Mouse (Mus musculus): ENCODE results near the gene Styxl1. TPM values are rescaled to one million over a fixed set of nuclear protein-coding genes. Genes with fewer than 3 reads are reported as not detected.

Gene Styxl1
- polyA plus RNA-seq, 1 experiment from 2014 or later = 0.14 TPM

DNA sequence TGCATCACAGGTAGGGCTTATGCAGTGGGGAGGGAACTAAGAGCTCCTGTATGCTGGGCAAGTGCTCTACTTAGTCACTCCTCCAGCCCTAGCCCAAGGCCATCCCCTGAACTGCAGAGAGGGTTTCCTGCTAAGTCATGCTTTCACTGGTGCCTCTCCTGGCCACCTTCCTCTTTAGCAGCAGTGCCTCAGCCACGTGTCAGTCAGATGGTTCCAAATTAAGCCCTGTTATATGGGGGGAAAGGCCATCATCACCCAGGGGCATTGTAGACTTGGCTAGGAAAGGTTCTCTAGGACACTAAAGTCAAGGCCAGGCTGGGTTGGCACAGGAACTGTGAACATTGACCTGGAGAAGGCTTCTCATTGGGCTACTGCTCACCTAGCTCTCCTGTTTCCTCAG, 70.3 kb downstream of the Styxl1 start:
- 39% methylated on average over 1 of the region's 1 CpGs for WGBS
- Histone ChIP-seq H3K27me3 (no peaks in the 10 kb centered on the region), H3K4me3 (no peak overlapping the region), H3K9ac (no peak overlapping the region), H3K4me2 (no peak overlapping the region), H3K36me3 (peaks cover 17% of the 10 kb centered on the region), H3K9me3 (no peaks in the 10 kb centered on the region), H3K27ac (no peak overlapping the region), H3K4me1 (no peaks in the 10 kb centered on the region)
- ATAC-seq (ENCODE audit: insufficient number of reproducible peaks, low FRiP score, low TSS enrichment, low read depth) = no peak

DNA sequence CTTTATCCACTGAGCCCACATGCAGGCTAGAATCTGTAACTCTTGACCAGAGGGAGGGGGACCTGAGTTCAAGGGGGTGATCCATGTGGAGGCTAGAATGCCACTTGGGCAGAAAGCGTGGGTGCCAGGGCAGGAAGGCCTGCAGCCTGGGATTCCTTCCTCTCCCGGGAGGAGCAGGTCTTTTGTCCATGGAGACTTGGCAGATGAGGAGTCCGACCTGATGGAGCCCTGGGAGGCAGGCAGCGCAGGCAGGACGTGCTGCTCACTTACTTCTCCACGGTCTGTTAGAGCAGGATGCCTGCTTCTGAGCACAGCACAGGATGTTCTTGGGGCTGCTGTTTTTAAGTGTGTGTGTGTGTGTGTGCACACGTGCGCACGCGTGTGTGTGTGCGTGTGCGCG, 71.1 kb downstream of the Styxl1 start:
- Histone ChIP-seq H3K27me3 (no peaks in the 10 kb centered on the region), H3K36me3 (peaks cover 24% of the 10 kb centered on the region), H3K4me2 (no peak overlapping the region), H3K9ac (no peak overlapping the region), H3K27ac (no peak overlapping the region), H3K4me1 (no peaks in the 10 kb centered on the region), H3K9me3 (no peaks in the 10 kb centered on the region), H3K4me3 (no peak overlapping the region)
- WGBS = 97% methylated on average over 13 of the region's 13 CpGs
- ATAC-seq (ENCODE audit: insufficient number of reproducible peaks, low FRiP score, low TSS enrichment, low read depth) = no peak

DNA sequence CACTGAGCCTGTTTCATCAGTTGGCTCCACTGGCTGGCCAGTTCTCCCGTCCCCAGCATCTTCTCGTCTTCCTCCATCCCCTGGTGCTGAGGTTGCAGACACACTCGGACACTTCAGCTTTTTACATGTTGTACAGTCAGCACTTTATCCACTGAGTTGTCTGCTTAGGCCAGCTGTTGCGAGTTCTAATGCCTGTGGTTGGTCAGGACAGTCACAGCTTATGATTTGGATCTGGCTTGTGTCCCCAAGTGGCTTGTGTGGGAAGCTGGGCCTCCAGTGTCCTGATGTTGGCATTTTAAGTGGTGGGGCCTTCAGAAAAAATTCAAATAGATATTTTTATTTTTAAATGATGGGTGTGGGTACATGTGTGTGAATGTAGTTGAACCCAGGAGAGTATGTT, 72.8 kb downstream of the Styxl1 start:
- Histone ChIP-seq H3K4me2 (no peak overlapping the region), H3K27ac (no peak overlapping the region), H3K4me3 (no peak overlapping the region), H3K9me3 (no peaks in the 10 kb centered on the region), H3K9ac (no peak overlapping the region), H3K36me3 (peaks cover 24% of the 10 kb centered on the region), H3K27me3 (no peaks in the 10 kb centered on the region), H3K4me1 (no peaks in the 10 kb centered on the region)
- ATAC-seq (ENCODE audit: insufficient number of reproducible peaks, low FRiP score, low TSS enrichment, low read depth) = no peak
- WGBS = 91% methylated on average over 4 of the region's 4 CpGs

DNA sequence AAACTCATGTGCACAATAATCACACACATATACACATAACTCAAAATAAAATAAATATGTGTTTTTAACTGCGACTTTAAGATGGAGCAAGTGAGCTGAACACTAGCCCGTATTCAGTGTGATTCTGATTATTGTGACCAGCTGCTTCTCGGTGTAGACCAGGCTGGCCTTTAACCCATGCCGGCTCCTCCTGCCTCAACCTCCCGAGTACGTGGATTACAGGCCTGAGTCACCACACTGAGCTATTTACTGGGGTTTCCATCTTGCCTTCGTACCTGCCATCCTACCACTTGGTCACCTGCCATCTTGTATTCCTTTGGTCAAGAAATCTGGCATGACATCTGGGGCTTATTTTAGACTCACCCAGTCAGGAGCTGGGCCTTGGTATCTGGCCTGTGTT, 74.8 kb downstream of the Styxl1 start:
- Histone ChIP-seq H3K9ac (no peak overlapping the region), H3K27me3 (no peaks in the 10 kb centered on the region), H3K27ac (no peak overlapping the region), H3K4me2 (no peak overlapping the region), H3K36me3 (peaks cover 32% of the 10 kb centered on the region), H3K4me3 (no peak overlapping the region), H3K9me3 (no peaks in the 10 kb centered on the region), H3K4me1 (no peaks in the 10 kb centered on the region)
- WGBS = 90% methylated on average over 7 of the region's 7 CpGs
- no peak for ATAC-seq (ENCODE audit: insufficient number of reproducible peaks, low FRiP score, low TSS enrichment, low read depth)

DNA sequence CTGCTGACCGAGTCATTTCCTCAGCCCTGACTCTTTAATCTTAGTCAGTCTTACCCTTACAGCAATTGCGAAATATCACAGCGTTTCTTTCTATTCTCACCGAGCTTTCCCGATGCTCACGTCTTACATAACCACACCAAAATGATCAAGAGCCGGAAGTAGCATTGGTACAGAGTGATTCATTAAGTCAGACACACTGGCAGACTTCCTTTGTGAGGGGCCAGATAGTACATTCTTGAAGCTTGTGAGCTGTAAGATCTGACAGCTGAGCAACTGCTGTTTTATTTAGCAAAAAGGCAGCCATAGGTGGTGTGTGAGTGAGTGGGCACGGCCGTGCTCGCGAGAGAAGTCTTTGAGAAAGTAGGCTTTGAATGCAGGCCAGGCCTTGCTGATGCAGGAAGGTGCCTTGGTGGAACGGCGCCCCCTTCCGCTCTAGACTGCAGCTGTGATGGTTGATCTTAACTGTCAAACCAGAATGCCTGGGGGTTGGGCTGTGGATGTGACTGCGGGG, 75.4 kb downstream of the Styxl1 start:
- no peak for ATAC-seq (ENCODE audit: insufficient number of reproducible peaks, low FRiP score, low TSS enrichment, low read depth)
- Histone ChIP-seq H3K4me3 (no peak overlapping the region), H3K9me3 (no peaks in the 10 kb centered on the region), H3K9ac (no peak overlapping the region), H3K4me2 (no peak overlapping the region), H3K27me3 (no peaks in the 10 kb centered on the region), H3K4me1 (no peaks in the 10 kb centered on the region), H3K36me3 (peaks cover 32% of the 10 kb centered on the region), H3K27ac (no peak overlapping the region)
- WGBS = 75% methylated on average over 15 of the region's 15 CpGs

DNA sequence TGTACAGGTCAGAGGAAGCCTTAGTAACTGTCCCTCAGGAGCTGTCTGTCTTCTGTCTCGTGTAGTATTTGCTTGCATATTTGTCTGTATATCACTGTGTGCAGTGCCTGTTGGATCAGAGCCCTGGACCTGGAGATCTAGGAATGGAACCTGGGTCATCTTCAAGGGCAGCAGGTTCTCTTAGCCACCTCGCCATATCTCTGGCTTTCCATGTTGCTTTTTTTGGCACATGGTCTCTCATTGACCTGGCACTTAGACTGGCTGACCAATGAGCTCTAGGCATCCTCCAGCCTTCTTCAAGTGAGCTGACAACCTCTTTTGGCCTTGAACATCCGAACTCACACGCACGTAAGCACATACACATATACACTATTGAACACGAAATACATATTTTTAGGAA, 76.0 kb downstream of the Styxl1 start:
- no peaks in the 10 kb centered on the region for H3K9me3 ChIP-seq
- H3K9ac ChIP-seq = no peak overlapping the region
- H3K36me3 ChIP-seq = peaks cover 27% of the 10 kb centered on the region
- no peak overlapping the region for H3K4me2 ChIP-seq
- H3K4me1 ChIP-seq = no peaks in the 10 kb centered on the region
- 89% methylated on average over 6 of the region's 6 CpGs for WGBS
- ATAC-seq (ENCODE audit: insufficient number of reproducible peaks, low FRiP score, low TSS enrichment, low read depth) = no peak
- H3K27ac ChIP-seq = no peak overlapping the region
- no peak overlapping the region for H3K4me3 ChIP-seq
- no peaks in the 10 kb centered on the region for H3K27me3 ChIP-seq

DNA sequence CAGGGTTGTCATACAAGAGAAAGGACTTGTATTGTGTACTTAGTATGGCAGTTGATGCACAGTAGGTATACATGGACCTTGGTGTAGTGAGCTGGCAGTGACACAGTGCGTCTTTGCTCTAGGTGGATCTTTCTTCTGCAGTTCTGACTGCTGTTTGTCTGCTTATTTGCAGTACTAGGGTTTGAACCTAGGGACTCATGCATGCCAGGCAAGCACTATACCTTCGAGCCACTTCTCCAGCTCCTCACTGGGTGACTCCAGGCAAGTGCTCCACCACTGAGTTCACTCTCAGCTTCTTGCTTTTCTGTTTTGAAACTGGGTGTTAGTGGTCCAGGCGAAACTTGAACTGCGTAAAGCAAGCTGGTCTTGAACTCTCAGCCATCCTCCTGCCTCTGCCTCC, 76.6 kb downstream of the Styxl1 start:
- no peak overlapping the region for H3K4me3 ChIP-seq
- no peaks in the 10 kb centered on the region for H3K27me3 ChIP-seq
- peaks cover 22% of the 10 kb centered on the region for H3K36me3 ChIP-seq
- H3K4me2 ChIP-seq = no peak overlapping the region
- no peak for ATAC-seq (ENCODE audit: insufficient number of reproducible peaks, low FRiP score, low TSS enrichment, low read depth)
- H3K9ac ChIP-seq = no peak overlapping the region
- H3K27ac ChIP-seq = no peak overlapping the region
- no peaks in the 10 kb centered on the region for H3K9me3 ChIP-seq
- WGBS = 93% methylated on average over 4 of the region's 4 CpGs
- no peaks in the 10 kb centered on the region for H3K4me1 ChIP-seq

DNA sequence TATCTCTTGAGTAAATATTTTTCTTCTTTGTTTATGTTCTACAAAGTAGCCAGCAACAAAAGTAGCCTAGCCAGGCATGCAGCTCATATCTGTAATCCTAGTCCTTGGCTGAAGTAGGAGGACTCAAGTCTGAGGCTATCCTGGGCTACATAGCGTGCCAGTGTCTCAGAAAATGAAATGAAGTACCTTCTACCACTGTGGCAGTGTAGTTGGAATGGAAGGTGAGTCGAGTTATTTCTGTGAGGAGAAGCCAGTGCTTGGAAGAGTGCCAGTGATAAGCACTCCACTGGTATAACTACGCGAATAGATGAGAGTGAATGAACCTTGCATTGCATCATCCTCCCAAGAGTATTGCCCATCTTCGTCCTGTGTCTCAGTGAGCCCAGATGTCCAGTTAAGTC, 80.5 kb downstream of the Styxl1 start:
- no peaks in the 10 kb centered on the region for H3K27me3 ChIP-seq
- no peak for ATAC-seq (ENCODE audit: insufficient number of reproducible peaks, low FRiP score, low TSS enrichment, low read depth)
- 0 out of 2 replicates have a peak, but pooled peaks cover 14% of the 10 kb centered on the region for H3K36me3 ChIP-seq
- no peak overlapping the region for H3K4me3 ChIP-seq
- WGBS = 87% methylated on average over 5 of the region's 5 CpGs
- no peak overlapping the region for H3K4me2 ChIP-seq
- no peak overlapping the region for H3K9ac ChIP-seq
- no peaks in the 10 kb centered on the region for H3K9me3 ChIP-seq
- H3K27ac ChIP-seq = no peak overlapping the region
- H3K4me1 ChIP-seq = peaks cover 9% of the 10 kb centered on the region; the same call in 1 of the 2 replicates

Small RNAs within 50 kb of the gene (microRNA-seq; reads per million reads assigned to microRNA genes)
- not detected for gene Mir7034

Other genes starting within 250 kb of the Styxl1 start
- 33.5 and 34.1 TPM in 2 replicates for gene Hip1, start 233.3 kb downstream of the Styxl1 start, polyA plus RNA-seq (2015; fragmentation: Nextera tagmentation; extraction: Ambion mirVana)
- gene Ccl26, start 214.8 kb downstream of the Styxl1 start, polyA plus RNA-seq (2015; fragmentation: Nextera tagmentation; extraction: Ambion mirVana) = not detected in 2 replicates
- gene Ccl24, start 205.3 kb downstream of the Styxl1 start, polyA plus RNA-seq (2015; fragmentation: Nextera tagmentation; extraction: Ambion mirVana) = 2.9 and 3.4 TPM in 2 replicates
- gene Rhbdd2, start 145.8 kb downstream of the Styxl1 start, polyA plus RNA-seq (2015; fragmentation: Nextera tagmentation; extraction: Ambion mirVana) = 33.3 and 33.4 TPM in 2 replicates
- gene Por, start 108.4 kb downstream of the Styxl1 start, polyA plus RNA-seq (2015; fragmentation: Nextera tagmentation; extraction: Ambion mirVana) = 93.7 and 99.2 TPM in 2 replicates
- 39.4 and 44.1 TPM in 2 replicates for gene Tmem120a, start 33.9 kb downstream of the Styxl1 start, polyA plus RNA-seq (2015; fragmentation: Nextera tagmentation; extraction: Ambion mirVana)
- gene Mdh2, start 95 bp upstream of the Styxl1 start, polyA plus RNA-seq (2015; fragmentation: Nextera tagmentation; extraction: Ambion mirVana) = 435 and 486 TPM in 2 replicates
- gene Srrm3, start 28.5 kb upstream of the Styxl1 start, polyA plus RNA-seq (2015; fragmentation: Nextera tagmentation; extraction: Ambion mirVana) = 0.32 and 0.36 TPM in 2 replicates
- 1,190 and 1,326 TPM in 2 replicates for gene Hspb1, start 109.5 kb upstream of the Styxl1 start, polyA plus RNA-seq (2015; fragmentation: Nextera tagmentation; extraction: Ambion mirVana)
- 162 and 168 TPM in 2 replicates for gene Ywhag, start 156.2 kb upstream of the Styxl1 start, polyA plus RNA-seq (2015; fragmentation: Nextera tagmentation; extraction: Ambion mirVana)
- gene Ssc4d, start 196.1 kb upstream of the Styxl1 start, polyA plus RNA-seq (2015; fragmentation: Nextera tagmentation; extraction: Ambion mirVana) = 2.0 and 2.1 TPM in 2 replicates
- 0.17 and 0.44 TPM in 2 replicates for gene Zp3, start 201.7 kb upstream of the Styxl1 start, polyA plus RNA-seq (2015; fragmentation: Nextera tagmentation; extraction: Ambion mirVana)
- gene Dtx2, start 216.4 kb upstream of the Styxl1 start, polyA plus RNA-seq (2015; fragmentation: Nextera tagmentation; extraction: Ambion mirVana) = 35.5 and 36.2 TPM in 2 replicates

Measured in limb, embryonic 15.5 days (tissue).